Mouse (Mus musculus): ENCODE results near the gene Tor4a. TPM values are rescaled to one million over a fixed set of nuclear protein-coding genes. Genes with fewer than 3 reads are reported as not detected.

Tor4a gene
- 100 to 1,000 TPM; 105 to 119 TPM for polyA plus RNA-seq (2017; shearing (Covaris generic))

DNA sequence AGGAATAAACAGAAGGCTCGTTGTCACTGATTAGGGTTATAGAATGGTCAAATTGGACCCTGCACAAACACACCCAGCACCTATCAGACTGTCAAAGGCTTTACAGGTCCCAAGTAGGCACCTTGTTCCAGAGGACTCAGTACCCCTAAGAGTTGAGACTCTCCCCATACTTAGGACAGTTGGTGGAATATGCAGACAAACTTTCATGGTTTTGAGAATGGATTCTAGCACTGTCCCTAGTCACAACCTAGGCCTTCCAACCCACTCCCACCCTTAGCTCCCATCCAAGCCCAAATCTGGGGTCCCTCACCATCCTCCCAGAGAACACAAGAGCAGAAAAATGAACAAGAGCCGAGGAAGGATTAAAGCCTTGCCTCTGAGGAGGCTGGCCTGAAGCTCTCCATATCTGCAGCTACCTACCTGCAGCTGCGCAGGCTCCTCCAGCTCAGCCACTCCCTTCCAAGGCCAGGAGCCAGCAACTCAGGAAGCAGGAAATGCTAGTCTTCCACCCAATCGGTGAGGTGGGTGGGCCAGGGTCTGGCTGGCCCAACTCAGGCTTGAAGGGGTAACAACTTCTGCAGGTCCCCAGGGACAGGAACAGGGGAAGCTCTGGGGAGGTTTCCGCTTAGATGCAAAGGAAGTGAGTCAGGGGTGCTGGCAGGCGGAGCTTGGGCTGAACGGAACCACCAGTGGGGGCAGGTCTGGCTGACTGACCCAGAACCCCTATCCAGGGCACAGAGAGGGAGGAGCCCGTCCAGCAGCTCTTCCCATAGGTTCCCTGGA, at the start of gene Tor4a:
Gene Tor4a (minus strand): TSS at position 715 of the 783 bp plus-strand sequence.

DNA sequence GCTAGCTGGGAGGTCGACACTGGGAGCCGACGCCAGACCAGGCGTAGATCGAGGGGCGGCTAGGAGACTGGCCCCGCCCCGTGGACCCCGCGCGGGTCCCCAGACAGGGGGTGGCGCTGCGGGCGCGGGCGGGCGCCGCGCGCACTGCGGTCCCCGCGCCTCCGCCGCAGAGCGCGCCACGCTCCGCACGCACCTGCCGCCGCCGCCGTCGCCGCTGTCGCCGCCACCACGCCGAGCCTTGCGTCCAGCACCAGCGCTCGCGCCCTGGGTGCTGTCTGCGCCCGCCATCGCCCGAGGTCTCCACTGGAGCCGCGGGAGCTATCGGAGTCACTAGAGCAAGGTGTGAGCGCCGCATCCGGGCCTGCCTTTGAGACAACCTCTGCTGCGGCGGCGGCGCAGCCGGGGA, 45.4 kb upstream of the Tor4a start, which contains the start of the genes Rnf208 and Cysrt1:
Gene Rnf208 (plus strand): TSS at position 155 of the 406 bp plus-strand sequence.
Gene Cysrt1 (minus strand): TSS at position 352 of the 406 bp plus-strand sequence.

DNA sequence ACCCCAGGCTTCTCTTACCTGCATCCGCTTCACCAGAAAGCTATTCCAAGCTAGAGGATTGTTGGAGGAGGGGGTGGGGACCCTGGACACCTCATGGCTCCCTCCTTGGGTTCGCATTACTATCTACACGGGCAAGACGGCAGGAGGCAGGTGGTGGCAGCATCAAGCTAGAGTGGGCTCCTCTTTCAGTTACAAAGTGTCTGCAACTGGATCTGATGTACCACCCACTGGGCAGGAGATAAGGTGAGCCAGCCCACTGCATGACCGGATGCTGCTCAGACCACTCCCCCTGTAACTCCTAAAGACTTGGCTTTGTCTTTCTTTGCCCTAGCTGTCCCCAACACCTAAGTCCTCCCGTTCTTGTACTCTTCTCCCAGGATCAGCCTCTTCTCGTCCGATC, 39.9 kb upstream of the Tor4a start, which contains the start of gene Rnf224:
Gene Rnf224 (minus strand): TSS at position 174 of the 400 bp plus-strand sequence.

DNA sequence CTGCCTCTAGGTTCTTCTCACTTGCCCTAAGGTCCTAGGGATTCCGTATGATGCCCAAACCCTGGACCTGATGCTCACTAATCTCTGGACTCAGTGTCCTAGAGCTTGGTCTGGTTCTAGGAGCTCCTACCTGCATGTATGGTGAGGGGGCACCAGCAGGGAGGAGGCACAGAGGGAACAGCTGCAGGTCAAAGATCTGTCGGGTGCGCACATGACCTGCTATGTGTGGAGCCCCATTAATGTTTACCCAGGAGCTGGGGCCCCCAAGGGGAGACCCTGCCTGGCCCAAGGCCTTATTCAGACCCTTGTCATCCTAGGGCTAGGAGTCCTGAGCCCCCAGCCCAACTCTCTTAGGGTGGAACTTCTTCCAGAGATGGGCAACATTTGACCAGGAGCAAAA, 37.4 kb upstream of the Tor4a start, which contains the start of gene Slc34a3:
Gene Slc34a3 (minus strand): TSS at position 315 of the 400 bp plus-strand sequence.

GRCm38 (mm10) chr2:25224492-25224765, 27.7 kb upstream of the Tor4a start, which contains the start of gene Tubb4b:
Gene Tubb4b, minus strand, starts transcription at chr2:25224702.

DNA sequence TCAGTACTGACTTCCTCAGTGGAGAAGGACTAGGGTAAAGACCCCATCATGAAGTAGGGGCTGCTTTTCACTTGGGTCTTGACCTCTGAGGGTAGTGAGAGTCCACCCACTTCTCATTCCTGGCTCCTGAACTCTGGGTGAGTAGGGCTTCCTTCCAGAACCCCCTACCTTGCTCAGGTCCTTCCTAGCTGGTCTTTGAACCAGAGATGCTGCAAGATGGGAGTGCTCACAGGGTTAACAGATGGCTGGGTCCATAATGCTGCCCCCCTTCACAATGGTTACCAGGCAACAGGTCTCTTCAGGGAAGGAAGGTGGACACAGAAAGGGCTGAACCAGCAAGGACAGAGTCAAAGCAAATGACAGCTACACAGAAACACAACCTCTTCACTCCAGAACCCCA, 21.8 kb upstream of the Tor4a start, which contains the start of gene Fam166a:
Gene Fam166a (plus strand): TSS at position 301 of the 400 bp plus-strand sequence.

GRCm38 (mm10) chr2:25214444-25214843, 17.8 kb upstream of the Tor4a start, which contains the start of gene Stpg3:
Gene Stpg3, minus strand, starts transcription at chr2:25214637.

GRCm38 (mm10) chr2:25211121-25211670, 14.5 kb upstream of the Tor4a start, which contains the start of gene Nelfb:
Gene Nelfb, minus strand, starts transcription at chr2:25211489.

GRCm38 (mm10) chr2:25180478-25180903, 16.2 kb downstream of the Tor4a start, which contains the start of gene Nrarp:
Gene Nrarp, plus strand, starts transcription at chr2:25180758.

Other genes with a start within 250 kb of the Tor4a start
- gene Zmynd19, start 247.1 kb downstream of the Tor4a start, polyA plus RNA-seq (2017; shearing (Covaris generic)) = 10 to 100 TPM; 17.1 to 20.3 TPM
- gene Dph7, start 234.5 kb downstream of the Tor4a start, polyA plus RNA-seq (2017; shearing (Covaris generic)) = 10 to 100 TPM; 31.9 to 39.7 TPM
- 10 to 100 TPM; 82.9 to 86.7 TPM for gene Mrpl41, start 221.8 kb downstream of the Tor4a start, polyA plus RNA-seq (2017; shearing (Covaris generic))
- gene Pnpla7, start 220.9 kb downstream of the Tor4a start, polyA plus RNA-seq (2017; shearing (Covaris generic)) = 10 to 100 TPM; 80.2 to 86.3 TPM
- gene Nsmf, start 142.5 kb downstream of the Tor4a start, polyA plus RNA-seq (2017; shearing (Covaris generic)) = 10 to 100 TPM; 35.8 to 65.7 TPM
- gene Entpd8, start 116.6 kb downstream of the Tor4a start, polyA plus RNA-seq (2017; shearing (Covaris generic)) = 1 to 10 TPM; 1.1 to 2.4 TPM
- gene Noxa1, start 101.7 kb downstream of the Tor4a start, polyA plus RNA-seq (2017; shearing (Covaris generic)) = 10 to 100 TPM in 1 of 2 experiments, 1 to 10 TPM in 1; 3.2 to 10.1 TPM
- gene Nrarp, start 16.1 kb downstream of the Tor4a start, polyA plus RNA-seq (2017; shearing (Covaris generic)) = 1 to 10 TPM; 4.9 to 8.7 TPM
- gene Nelfb, start 14.6 kb upstream of the Tor4a start, polyA plus RNA-seq (2017; shearing (Covaris generic)) = 100 to 1,000 TPM; 141 to 186 TPM
- gene Stpg3, start 17.8 kb upstream of the Tor4a start, polyA plus RNA-seq (2017; shearing (Covaris generic)) = 1 to 10 TPM in 1 of 2 experiments, under 1 TPM in 1; 0.29 to 1.4 TPM
- under 1 TPM; 0.27 to 0.54 TPM for gene Fam166a, start 21.9 kb upstream of the Tor4a start, polyA plus RNA-seq (2017; shearing (Covaris generic))
- 100 to 1,000 TPM; 172 to 185 TPM for gene Tubb4b, start 27.8 kb upstream of the Tor4a start, polyA plus RNA-seq (2017; shearing (Covaris generic))
- not detected for gene Slc34a3, start 37.5 kb upstream of the Tor4a start, polyA plus RNA-seq (2017; shearing (Covaris generic))
- not detected for gene Rnf224, start 39.9 kb upstream of the Tor4a start, polyA plus RNA-seq (2017; shearing (Covaris generic))
- gene Rnf208, start 45.4 kb upstream of the Tor4a start, polyA plus RNA-seq (2017; shearing (Covaris generic)) = 1 to 10 TPM; 1.2 to 2.0 TPM
- not detected for gene Cysrt1, start 45.6 kb upstream of the Tor4a start, polyA plus RNA-seq (2017; shearing (Covaris generic))
- gene AL732309.1, start 50.0 kb upstream of the Tor4a start, polyA plus RNA-seq (2017; shearing (Covaris generic)) = 10 to 100 TPM in 1 of 2 experiments, 1 to 10 TPM in 1; 6.2 to 11.9 TPM
- gene Tmem203, start 58.6 kb upstream of the Tor4a start, polyA plus RNA-seq (2017; shearing (Covaris generic)) = 10 to 100 TPM; 20.6 to 22.0 TPM
- gene Tprn, start 65.7 kb upstream of the Tor4a start, polyA plus RNA-seq (2017; shearing (Covaris generic)) = 10 to 100 TPM; 17.1 to 22.4 TPM
- gene Ssna1, start 75.6 kb upstream of the Tor4a start, polyA plus RNA-seq (2017; shearing (Covaris generic)) = 100 to 1,000 TPM; 117 to 137 TPM
- gene Anapc2, start 75.6 kb upstream of the Tor4a start, polyA plus RNA-seq (2017; shearing (Covaris generic)) = 100 to 1,000 TPM in 1 of 2 experiments, 10 to 100 TPM in 1; 94.3 to 117 TPM
- gene Tmem210, start 91.3 kb upstream of the Tor4a start, polyA plus RNA-seq (2017; shearing (Covaris generic)) = not detected
- 1 to 10 TPM in 1 of 2 experiments, not detected in 1; 4.0 TPM for gene Lrrc26, start 93.0 kb upstream of the Tor4a start, polyA plus RNA-seq (2017; shearing (Covaris generic))
- gene Grin1, start 122.3 kb upstream of the Tor4a start, polyA plus RNA-seq (2017; shearing (Covaris generic)) = under 1 TPM; 0.41 to 0.78 TPM
- gene Man1b1, start 135.5 kb upstream of the Tor4a start, polyA plus RNA-seq (2017; shearing (Covaris generic)) = 10 to 100 TPM; 21.9 to 32.4 TPM
- 10 to 100 TPM; 21.7 to 25.4 TPM for gene Dpp7, start 159.5 kb upstream of the Tor4a start, polyA plus RNA-seq (2017; shearing (Covaris generic))
- gene Uap1l1, start 168.8 kb upstream of the Tor4a start, polyA plus RNA-seq (2017; shearing (Covaris generic)) = 10 to 100 TPM; 30.5 to 53.8 TPM
- under 1 TPM in 1 of 2 experiments, not detected in 1; 0.40 TPM for gene Sapcd2, start 175.4 kb upstream of the Tor4a start, polyA plus RNA-seq (2017; shearing (Covaris generic))
- gene Entpd2, start 199.0 kb upstream of the Tor4a start, polyA plus RNA-seq (2017; shearing (Covaris generic)) = under 1 TPM in 1 of 2 experiments, not detected in 1; 0.40 TPM
- 1 to 10 TPM; 4.3 to 6.2 TPM for gene Npdc1, start 202.5 kb upstream of the Tor4a start, polyA plus RNA-seq (2017; shearing (Covaris generic))
- 10 to 100 TPM in 1 of 2 experiments, 1 to 10 TPM in 1; 8.5 to 21.4 TPM for gene Fut7, start 226.4 kb upstream of the Tor4a start, polyA plus RNA-seq (2017; shearing (Covaris generic))
- gene Abca2, start 231.8 kb upstream of the Tor4a start, polyA plus RNA-seq (2017; shearing (Covaris generic)) = 10 to 100 TPM; 62.8 to 67.6 TPM